Mouse (Mus musculus): ENCODE results near the gene Ube2r2. TPM values are rescaled to one million over a fixed set of nuclear protein-coding genes. Genes with fewer than 3 reads are reported as not detected.

The Ube2r2 gene
- polyA plus RNA-seq, 1 experiment from 2014 or later, result 53.5 TPM

DNA sequence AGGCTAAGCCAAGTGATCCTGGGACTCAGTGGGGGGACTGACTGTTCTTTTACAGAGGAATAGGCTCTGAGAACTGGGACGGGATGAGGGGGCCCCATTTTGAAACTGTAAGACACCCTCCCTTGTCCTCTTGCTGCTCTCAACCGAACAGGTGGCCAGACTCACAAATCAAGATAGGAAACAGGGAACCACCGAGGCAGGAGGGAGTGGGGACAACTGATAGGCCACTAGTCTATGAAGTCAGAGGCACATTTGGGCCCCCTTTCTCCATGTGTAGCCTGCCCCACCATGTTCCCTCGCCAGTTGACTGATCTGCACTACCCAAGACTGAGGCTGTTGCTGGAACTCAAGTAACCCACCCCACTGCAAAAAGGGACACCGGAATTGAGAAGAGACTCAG lies 38.7 kb upstream of the Ube2r2 start:
- H3K4me1 ChIP-seq (ENCODE audit: control insufficient read depth, insufficient read depth, low read length), result peaks cover 40% of the 10 kb centered on the region
- no peaks in the 10 kb centered on the region for H3K36me3 ChIP-seq (ENCODE audit: control insufficient read depth, insufficient read depth, low read length)
- no peak overlapping the region for H3K9ac ChIP-seq (ENCODE audit: low read depth, low read length)
- 73% methylated on average over 5 of the region's 5 CpGs for WGBS
- H3K4me2 ChIP-seq (ENCODE audit: low read depth, low read length), result no peak overlapping the region
- H3K27ac ChIP-seq (ENCODE audit: low read length), result no peak overlapping the region
- no peak for ATAC-seq
- no peaks in the 10 kb centered on the region for H3K9me3 ChIP-seq (ENCODE audit: control insufficient read depth, low read length)
- H3K4me3 ChIP-seq (ENCODE audit: low read length), result no peak overlapping the region
- H3K27me3 ChIP-seq (replicated peaks; ENCODE audit: control insufficient read depth, insufficient read depth, low read length), result peaks cover 8% of the 10 kb centered on the region; the same call in 1 of the 2 replicates

DNA sequence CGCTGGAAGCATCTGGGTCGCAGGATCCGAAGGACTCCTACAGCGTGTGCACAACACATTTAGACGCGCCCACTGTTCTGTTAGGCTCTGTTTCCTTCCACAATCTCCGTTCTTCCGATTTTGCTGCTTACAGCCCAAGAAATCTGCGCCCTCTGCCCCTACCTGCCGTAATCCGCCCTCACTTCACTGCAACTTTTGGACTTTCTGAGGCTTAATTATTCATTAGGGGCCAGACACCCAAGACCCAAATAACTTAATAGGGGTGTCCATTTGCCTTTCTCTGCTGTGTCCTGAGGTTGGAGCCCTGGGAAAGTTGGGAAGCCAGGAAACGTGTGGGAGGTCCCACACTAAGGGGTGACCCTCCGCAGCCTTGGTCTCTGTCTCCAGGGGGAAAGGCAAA lies 38.2 kb upstream of the Ube2r2 start:
- Histone ChIP-seq H3K4me3 (ENCODE audit: low read length) (peak overlapping the region; percentile 50), H3K9me3 (ENCODE audit: control insufficient read depth, low read length) (no peaks in the 10 kb centered on the region), H3K4me2 (ENCODE audit: low read depth, low read length) (peak overlapping the region; percentile 93; the same call in 1 of the 2 replicates), H3K27me3 (replicated peaks; ENCODE audit: control insufficient read depth, insufficient read depth, low read length) (peaks cover 8% of the 10 kb centered on the region; the same call in 1 of the 2 replicates), H3K4me1 (ENCODE audit: control insufficient read depth, insufficient read depth, low read length) (peaks cover 40% of the 10 kb centered on the region), H3K36me3 (ENCODE audit: control insufficient read depth, insufficient read depth, low read length) (no peaks in the 10 kb centered on the region), H3K27ac (ENCODE audit: low read length) (no peak overlapping the region), H3K9ac (ENCODE audit: low read depth, low read length) (peak overlapping the region; percentile 60; the same call in 1 of the 2 replicates)
- WGBS, result 53% methylated on average over 13 of the region's 13 CpGs
- ATAC-seq, result no peak

DNA sequence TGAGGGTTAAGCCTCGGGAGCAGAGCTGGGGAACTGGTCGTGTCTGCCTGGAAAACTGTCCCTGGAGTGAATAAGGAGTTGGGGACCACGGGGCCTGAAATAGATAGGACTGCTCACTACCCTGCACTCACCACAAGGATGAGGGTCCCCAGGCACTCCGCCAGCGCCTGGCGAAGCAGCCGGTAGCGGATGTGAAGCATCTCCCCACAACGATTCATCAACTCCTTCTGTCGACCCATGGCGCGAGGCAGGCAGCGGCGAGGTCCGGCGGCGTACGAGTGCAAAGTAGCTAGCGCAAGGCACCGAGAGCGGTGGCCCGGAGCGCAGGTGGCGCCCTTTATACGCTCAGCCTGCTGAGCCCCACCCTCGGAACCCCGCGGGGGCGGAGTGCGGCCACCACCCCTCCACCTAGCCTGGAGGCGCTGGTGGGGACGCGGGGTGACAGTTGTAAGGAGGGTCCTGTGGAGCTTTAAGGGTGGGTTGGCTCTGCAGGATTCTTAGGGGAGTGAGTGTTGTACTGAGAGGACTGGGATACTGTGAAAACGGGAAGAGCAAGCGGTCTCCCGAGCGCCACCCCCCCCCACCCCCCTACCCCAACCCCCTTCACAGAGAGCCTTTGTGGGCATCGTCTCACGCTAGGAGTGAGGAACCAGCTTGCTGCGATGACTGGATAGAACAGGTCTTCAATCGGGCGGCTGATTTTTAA lies 37.5 kb upstream of the Ube2r2 start, which contains the start of gene Aqp3:
Gene Aqp3 (minus strand): TSS at position 313 of the 706 bp plus-strand sequence.
- WGBS, result under 1% methylated on average over 42 of the region's 42 CpGs
- peak; percentile 59 for ATAC-seq
- no peaks in the 10 kb centered on the region for H3K9me3 ChIP-seq (ENCODE audit: control insufficient read depth, low read length)
- H3K4me2 ChIP-seq (ENCODE audit: low read depth, low read length), result peak within 1 kb of the TSS; percentile 93
- peaks cover 8% of the 10 kb centered on the region; the same call in 1 of the 2 replicates for H3K27me3 ChIP-seq (replicated peaks; ENCODE audit: control insufficient read depth, insufficient read depth, low read length)
- H3K4me1 ChIP-seq (ENCODE audit: control insufficient read depth, insufficient read depth, low read length), result peaks cover 40% of the 10 kb centered on the region
- peak within 1 kb of the TSS; percentile 60 for H3K9ac ChIP-seq (ENCODE audit: low read depth, low read length)
- no peak within 1 kb of the TSS for H3K27ac ChIP-seq (ENCODE audit: low read length)
- peak within 1 kb of the TSS; percentile 50 for H3K4me3 ChIP-seq (ENCODE audit: low read length)
- H3K36me3 ChIP-seq (ENCODE audit: control insufficient read depth, insufficient read depth, low read length), result no peaks in the 10 kb centered on the region

DNA sequence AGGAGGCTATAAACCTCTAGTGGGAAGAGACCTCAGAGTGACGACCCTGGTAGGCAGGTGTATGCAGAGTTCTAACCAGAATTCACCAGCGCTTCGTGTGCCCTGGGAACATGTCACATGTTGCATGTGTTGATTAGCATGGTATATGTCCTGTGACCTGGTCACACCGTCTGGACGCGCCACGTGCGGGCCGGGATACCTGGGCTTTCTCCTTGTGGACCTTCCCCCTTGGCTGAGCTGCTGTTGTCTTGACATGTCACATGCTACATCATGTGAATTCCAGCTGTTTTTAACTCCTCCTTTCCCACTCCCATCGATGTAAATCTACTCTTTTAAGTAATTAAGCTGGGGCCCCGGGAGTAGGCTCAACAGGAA lies 37.0 kb upstream of the Ube2r2 start:
- Histone ChIP-seq H3K36me3 (ENCODE audit: control insufficient read depth, insufficient read depth, low read length) (no peaks in the 10 kb centered on the region), H3K9me3 (ENCODE audit: control insufficient read depth, low read length) (no peaks in the 10 kb centered on the region), H3K4me1 (ENCODE audit: control insufficient read depth, insufficient read depth, low read length) (peaks cover 40% of the 10 kb centered on the region), H3K9ac (ENCODE audit: low read depth, low read length) (peak overlapping the region; percentile 60), H3K4me3 (ENCODE audit: low read length) (peak overlapping the region; percentile 50), H3K4me2 (ENCODE audit: low read depth, low read length) (peak overlapping the region; percentile 93), H3K27me3 (replicated peaks; ENCODE audit: control insufficient read depth, insufficient read depth, low read length) (peaks cover 8% of the 10 kb centered on the region; the same call in 1 of the 2 replicates), H3K27ac (ENCODE audit: low read length) (no peak overlapping the region)
- ATAC-seq, result no peak; the same call in 1 of the 2 replicates
- WGBS, result 15% methylated on average over 11 of the region's 11 CpGs

DNA sequence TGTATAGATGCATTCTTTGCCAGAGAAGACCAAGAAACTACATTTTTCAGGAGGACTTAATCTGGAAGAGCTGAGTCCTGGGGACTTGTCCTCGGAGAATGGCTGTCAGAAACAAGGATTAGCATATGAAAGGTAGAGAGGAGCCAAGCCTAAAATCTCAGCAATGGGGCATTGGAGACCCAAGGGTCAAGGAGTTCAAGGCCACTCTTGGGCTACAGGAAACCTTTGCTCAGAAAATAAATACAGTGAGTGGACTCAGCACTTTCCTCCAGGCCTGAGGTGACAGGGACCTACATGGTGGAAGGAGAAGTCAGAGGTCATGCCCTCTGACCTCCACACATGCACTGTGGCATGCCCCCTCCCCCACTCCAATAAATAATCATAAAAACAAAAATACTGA lies 34.6 kb upstream of the Ube2r2 start:
- 51% methylated on average over 1 of the region's 1 CpGs for WGBS
- no peak for ATAC-seq
- H3K27me3 ChIP-seq (replicated peaks; ENCODE audit: control insufficient read depth, insufficient read depth, low read length), result peaks cover 8% of the 10 kb centered on the region; the same call in 1 of the 2 replicates

DNA sequence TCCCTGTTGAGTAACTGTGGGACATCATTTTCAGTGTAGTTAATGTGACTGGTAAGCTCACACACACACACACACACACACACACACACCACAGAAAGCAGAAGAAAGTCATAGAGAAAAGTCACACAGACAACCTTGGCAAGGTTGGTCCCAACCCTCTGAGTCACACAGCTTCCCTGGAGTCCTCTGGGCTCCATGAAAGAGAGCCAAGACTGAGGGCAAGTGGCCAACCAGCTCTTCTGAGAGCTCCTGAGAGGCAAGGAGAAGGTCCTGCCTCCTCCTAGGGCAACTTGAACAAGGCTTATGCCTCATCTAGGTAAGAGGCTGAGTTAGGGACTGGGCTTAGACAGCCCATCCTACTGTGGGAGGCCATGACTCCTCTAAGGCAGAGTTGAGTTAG lies 32.6 kb upstream of the Ube2r2 start:
- no peak overlapping the region for H3K27ac ChIP-seq (ENCODE audit: low read length)
- H3K4me3 ChIP-seq (ENCODE audit: low read length), result no peak overlapping the region
- ATAC-seq, result no peak

More for the DNA sequence above, 34.6 kb upstream of the Ube2r2 start:
- no peak overlapping the region for H3K4me2 ChIP-seq (ENCODE audit: low read depth, low read length)
- no peaks in the 10 kb centered on the region for H3K36me3 ChIP-seq (ENCODE audit: control insufficient read depth, insufficient read depth, low read length)
- H3K4me1 ChIP-seq (ENCODE audit: control insufficient read depth, insufficient read depth, low read length), result peaks cover 25% of the 10 kb centered on the region
- no peaks in the 10 kb centered on the region for H3K9me3 ChIP-seq (ENCODE audit: control insufficient read depth, low read length)
- no peak overlapping the region for H3K9ac ChIP-seq (ENCODE audit: low read depth, low read length)
- no peak overlapping the region for H3K27ac ChIP-seq (ENCODE audit: low read length)
- H3K4me3 ChIP-seq (ENCODE audit: low read length), result no peak overlapping the region

DNA sequence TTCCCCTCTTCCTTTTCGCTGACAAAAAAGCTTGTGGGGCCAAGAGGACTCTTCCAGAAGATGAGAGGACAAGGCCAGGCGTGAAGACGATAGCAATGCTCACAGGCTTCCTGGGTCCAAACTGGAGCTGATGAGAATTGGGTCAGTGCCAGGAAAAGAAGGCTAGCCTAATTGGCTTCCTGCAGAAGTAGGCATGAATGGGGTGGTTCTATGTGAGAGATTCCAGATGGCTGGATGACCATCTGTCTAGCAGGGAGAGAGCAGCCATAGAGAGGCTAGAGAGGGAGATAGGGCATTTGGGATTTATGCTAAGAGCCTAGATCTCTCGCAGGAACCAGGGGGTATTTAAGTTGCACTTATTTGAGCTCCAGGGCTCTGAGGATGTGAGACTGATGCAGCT lies 28.1 kb upstream of the Ube2r2 start:
- Histone ChIP-seq H3K4me2 (ENCODE audit: low read depth, low read length) (no peak overlapping the region), H3K27me3 (replicated peaks; ENCODE audit: control insufficient read depth, insufficient read depth, low read length) (no peaks in the 10 kb centered on the region), H3K4me3 (ENCODE audit: low read length) (no peak overlapping the region), H3K9ac (ENCODE audit: low read depth, low read length) (no peak overlapping the region), H3K27ac (ENCODE audit: low read length) (no peak overlapping the region), H3K4me1 (ENCODE audit: control insufficient read depth, insufficient read depth, low read length) (0 out of 2 replicates have a peak, but pooled peaks cover 2% of the 10 kb centered on the region), H3K9me3 (ENCODE audit: control insufficient read depth, low read length) (no peaks in the 10 kb centered on the region), H3K36me3 (ENCODE audit: control insufficient read depth, insufficient read depth, low read length) (no peaks in the 10 kb centered on the region)
- ATAC-seq, result no peak
- 55% methylated on average over 4 of the region's 4 CpGs for WGBS

More for the DNA sequence above, 32.6 kb upstream of the Ube2r2 start:
- H3K4me1 ChIP-seq (ENCODE audit: control insufficient read depth, insufficient read depth, low read length), result peaks cover 9% of the 10 kb centered on the region
- no peak overlapping the region for H3K9ac ChIP-seq (ENCODE audit: low read depth, low read length)
- H3K4me2 ChIP-seq (ENCODE audit: low read depth, low read length), result no peak overlapping the region
- H3K9me3 ChIP-seq (ENCODE audit: control insufficient read depth, low read length), result no peaks in the 10 kb centered on the region
- H3K36me3 ChIP-seq (ENCODE audit: control insufficient read depth, insufficient read depth, low read length), result no peaks in the 10 kb centered on the region
- peaks cover 2% of the 10 kb centered on the region; the same call in 1 of the 2 replicates for H3K27me3 ChIP-seq (replicated peaks; ENCODE audit: control insufficient read depth, insufficient read depth, low read length)

DNA sequence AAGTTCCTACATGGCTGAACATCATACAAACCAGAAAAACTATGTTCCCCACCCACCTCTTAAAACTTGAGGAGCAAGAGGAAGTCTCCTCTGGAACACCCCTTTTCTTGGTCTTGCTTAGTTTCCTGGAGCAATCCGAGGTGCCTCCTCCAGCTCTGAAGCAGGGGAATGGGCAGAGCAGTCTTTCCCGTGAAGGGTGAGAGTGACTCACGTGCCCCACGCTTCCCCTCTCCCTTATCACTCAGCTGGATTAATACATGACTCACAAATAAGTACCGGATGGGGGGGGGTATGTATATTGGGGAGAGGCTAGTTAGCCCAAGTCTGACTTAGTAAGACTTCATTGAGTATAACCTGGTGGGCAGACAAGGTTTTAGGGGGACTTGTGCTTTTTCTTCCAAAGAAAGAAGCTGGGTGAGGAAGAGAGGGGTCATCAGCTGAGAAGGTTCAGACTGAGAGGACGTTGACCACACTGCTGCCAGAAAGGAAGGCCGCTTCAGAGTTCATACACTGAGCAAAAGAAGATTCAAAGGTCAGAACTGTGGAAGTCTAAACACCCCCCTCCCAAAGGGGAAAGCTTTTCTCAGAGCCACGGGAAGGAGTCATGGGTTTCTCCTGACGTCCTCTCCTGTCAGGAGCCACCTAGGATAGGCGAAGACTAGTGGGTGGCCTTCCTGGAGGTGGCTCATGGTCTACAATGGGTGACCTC lies 26.7 kb upstream of the Ube2r2 start:
- Histone ChIP-seq H3K9ac (ENCODE audit: low read depth, low read length) (no peak overlapping the region), H3K36me3 (ENCODE audit: control insufficient read depth, insufficient read depth, low read length) (no peaks in the 10 kb centered on the region), H3K27ac (ENCODE audit: low read length) (no peak overlapping the region), H3K9me3 (ENCODE audit: control insufficient read depth, low read length) (no peaks in the 10 kb centered on the region), H3K4me3 (ENCODE audit: low read length) (no peak overlapping the region), H3K4me2 (ENCODE audit: low read depth, low read length) (no peak overlapping the region), H3K4me1 (ENCODE audit: control insufficient read depth, insufficient read depth, low read length) (0 out of 2 replicates have a peak, but pooled peaks cover 2% of the 10 kb centered on the region), H3K27me3 (replicated peaks; ENCODE audit: control insufficient read depth, insufficient read depth, low read length) (no peaks in the 10 kb centered on the region)
- ATAC-seq, result 0 out of 2 replicates have a peak, but pooled peaks have one; percentile 21
- 65% methylated on average over 10 of the region's 10 CpGs for WGBS

DNA sequence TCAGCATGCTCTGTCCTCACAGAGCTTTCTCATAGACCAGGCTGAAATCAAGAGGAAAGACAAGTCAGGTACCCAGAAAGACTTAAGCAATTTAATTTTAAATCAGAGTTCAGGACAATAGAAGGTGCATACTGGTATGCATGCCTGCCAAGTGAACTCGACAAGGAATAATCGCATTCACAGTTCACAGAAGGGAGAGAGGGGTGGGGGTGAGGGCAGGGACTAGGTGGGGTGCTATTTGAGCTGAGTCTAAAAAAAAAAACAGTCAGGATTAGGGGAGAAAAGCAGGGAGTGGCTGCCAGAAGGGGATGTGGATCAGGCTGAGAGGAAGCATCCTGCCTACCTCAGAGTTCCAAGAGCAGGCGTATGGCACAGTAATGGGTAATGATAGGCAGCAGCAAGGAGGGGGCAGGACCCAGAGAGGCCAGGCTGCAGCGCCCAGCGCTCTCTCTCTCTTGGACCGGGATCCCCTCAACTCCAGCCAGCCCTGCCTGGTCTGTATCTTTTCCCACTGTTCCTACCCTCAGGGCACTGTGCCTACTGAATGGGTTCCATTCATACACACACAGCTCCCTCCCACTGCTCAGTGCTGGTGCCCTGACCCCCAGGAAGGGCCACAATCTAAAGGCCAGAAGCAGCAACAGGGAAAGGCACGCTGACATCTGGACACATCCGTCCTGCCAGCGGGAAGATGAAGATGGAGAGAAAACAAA lies 21.0 kb upstream of the Ube2r2 start:
- Histone ChIP-seq H3K4me2 (ENCODE audit: low read depth, low read length) (no peak overlapping the region), H3K27me3 (replicated peaks; ENCODE audit: control insufficient read depth, insufficient read depth, low read length) (no peaks in the 10 kb centered on the region), H3K4me1 (ENCODE audit: control insufficient read depth, insufficient read depth, low read length) (no peaks in the 10 kb centered on the region), H3K36me3 (ENCODE audit: control insufficient read depth, insufficient read depth, low read length) (peaks cover 29% of the 10 kb centered on the region), H3K9ac (ENCODE audit: low read depth, low read length) (no peak overlapping the region), H3K27ac (ENCODE audit: low read length) (no peak overlapping the region), H3K9me3 (ENCODE audit: control insufficient read depth, low read length) (no peaks in the 10 kb centered on the region), H3K4me3 (ENCODE audit: low read length) (no peak overlapping the region)
- WGBS, result 87% methylated on average over 9 of the region's 9 CpGs
- ATAC-seq, result no peak

Measured in intestine, embryonic 16.5 days (tissue).